Mouse (Mus musculus): Measurements from ENCODE around the gene 4931428F04Rik.
A peak's percentile ranks its signal among the peaks of the same experiment; 100 is the strongest.

Gene 4931428F04Rik

GRCm38 (mm10) chr8:105261326-105261980 lies 28.2 kb downstream of the 4931428F04Rik start:
- peak; percentile 71 for DNase-seq (ENCODE audit: low read depth, low spot score)

GRCm38 (mm10) chr8:105260371-105261099 lies 29.1 kb downstream of the 4931428F04Rik start:
- no peak for DNase-seq (ENCODE audit: low read depth, low spot score)

DNA sequence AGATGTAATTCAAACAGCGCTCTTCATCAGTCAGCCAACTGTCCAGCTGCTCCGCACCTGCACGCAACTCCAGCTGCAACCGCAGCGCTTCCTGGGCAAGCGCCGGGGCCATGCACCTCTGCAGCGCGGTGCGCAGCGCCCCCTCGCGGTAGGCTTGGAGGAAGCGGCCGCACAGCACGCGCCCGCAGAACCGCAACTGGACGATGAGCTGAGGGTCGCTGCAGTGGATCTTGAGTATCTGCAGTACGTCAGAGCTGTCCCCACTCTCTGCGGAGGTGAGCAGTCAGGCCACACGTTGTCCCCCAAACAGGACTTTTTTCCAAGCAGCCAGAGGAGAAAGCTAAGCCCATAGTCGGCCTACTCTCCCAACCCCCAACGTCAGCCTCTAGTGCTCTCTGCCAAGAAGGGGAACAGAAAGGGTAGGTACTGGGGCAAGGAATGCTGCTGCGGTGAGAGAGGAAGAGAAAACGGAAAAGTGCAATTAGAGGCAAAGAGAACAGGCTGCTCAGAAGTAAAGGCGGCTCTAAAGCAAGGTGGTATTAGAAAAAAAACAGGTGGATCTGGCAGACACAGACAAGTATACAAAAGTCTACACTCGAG lies 29.8 kb downstream of the 4931428F04Rik start:
- DNase-seq (ENCODE audit: low read depth, low spot score), result peak; percentile 81

- peak; percentile 61 for DNase-seq (ENCODE audit: low read depth, low spot score)
Observed at GRCm38 (mm10) chr8:105258911-105259720, 30.5 kb downstream of the 4931428F04Rik start.

DNA sequence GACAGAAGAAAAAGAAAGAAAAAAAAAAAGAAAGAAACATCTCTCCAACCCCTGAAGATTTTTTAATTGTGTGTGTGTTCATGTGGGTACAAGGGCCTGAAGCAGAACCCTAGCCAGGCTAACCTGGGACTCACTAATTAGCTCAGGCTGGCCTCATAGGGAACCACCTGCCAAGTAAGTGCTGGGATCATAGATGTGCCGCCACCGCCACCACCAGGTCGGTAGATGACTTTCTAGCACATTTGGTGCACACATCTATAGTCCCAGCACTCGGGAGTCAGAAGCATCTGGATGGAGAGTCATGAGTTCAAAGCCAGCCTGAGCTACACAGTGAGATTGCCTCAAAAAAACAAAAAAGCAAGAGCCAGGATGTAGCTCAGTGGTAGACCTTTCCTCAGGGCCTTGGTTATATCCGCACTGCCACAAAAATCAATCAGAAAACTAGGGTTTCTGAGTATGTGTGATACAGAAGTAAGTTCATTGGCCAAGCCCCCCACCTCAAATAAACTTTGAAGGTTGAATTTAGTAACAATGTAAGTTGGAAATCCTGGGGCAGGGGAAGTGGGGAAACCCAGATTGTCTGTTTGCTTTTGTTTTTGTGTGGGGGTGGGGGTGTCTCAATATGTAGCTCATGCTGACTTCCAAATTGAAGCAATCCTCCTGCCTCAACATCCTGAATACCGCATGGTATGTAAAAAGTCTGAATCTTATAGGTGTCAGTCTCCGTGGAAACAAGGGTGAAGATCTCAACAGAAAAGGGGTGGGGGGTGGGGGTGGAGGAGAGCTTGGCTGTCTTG lies 32.1 kb downstream of the 4931428F04Rik start:
- DNase-seq (ENCODE audit: low read depth, low spot score), result peak; percentile 61

GRCm38 (mm10) chr8:105254966-105255350 lies 34.7 kb downstream of the 4931428F04Rik start, which contains the start of gene B3gnt9:
TSS of gene B3gnt9 (minus strand) at chr8:105255153.
- DNase-seq (ENCODE audit: low read depth, low spot score), result peak; percentile 77

DNA sequence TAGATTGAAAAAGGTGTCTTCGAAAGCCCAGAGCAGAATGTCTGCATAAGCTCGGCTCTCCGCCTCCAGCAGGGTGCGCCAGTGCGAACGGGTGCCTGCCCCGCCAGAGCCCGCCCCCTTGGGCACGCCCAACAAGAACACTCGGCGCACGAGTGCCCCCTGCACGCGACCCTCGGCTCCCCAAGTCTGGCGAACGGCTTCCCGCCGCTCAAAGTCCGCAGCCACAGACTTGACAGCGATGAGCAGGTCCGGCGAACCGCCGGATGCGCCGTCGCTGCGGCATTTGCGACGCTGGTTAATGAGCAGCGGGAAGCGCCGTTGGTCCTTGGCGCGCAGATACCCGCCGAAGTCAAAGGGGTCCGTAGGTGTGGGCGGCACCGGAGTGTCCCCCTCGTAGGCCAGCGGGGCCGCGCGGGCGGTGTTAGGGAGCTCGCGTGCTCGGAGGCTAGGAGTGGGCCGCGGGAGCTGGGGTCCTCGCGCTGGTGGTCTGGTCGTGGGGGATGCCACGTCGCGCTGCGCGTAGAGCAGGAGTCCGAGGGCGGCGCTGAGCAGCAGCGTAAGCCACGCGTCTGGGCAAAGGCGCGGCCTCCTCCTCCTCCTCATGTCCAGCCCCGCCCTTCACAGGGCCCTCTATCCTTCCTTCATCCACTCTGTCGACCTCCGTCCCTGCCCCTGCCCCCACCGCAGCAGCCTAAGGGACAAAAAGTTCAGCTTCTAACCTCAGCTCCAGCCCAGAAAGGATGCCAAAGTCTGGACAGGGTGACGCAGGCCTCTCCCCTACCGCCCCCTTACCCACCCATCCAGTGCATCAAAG lies 35.3 kb downstream of the 4931428F04Rik start:
- DNase-seq (ENCODE audit: low read depth, low spot score), result peak; percentile 95

DNA sequence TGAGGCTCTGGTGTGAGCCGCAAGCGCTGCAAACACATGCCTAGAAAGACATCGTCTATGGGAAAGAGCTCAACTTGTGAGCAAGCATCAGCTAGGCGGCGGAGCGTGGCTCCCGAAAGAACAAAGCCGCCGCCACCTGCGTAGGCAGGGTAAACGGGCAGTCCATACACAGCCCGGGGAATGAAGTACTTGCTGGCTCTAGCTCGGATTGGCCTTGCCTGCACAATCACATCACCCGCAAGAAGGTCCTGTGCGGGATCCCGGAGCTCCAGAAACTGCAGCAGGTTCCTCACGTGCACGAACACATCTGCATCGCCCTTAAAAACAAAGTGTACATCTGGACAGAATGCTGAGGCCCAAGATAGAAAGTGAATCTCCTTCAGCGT lies 35.9 kb downstream of the 4931428F04Rik start:
- no peak for DNase-seq (ENCODE audit: low read depth, low spot score)

DNA sequence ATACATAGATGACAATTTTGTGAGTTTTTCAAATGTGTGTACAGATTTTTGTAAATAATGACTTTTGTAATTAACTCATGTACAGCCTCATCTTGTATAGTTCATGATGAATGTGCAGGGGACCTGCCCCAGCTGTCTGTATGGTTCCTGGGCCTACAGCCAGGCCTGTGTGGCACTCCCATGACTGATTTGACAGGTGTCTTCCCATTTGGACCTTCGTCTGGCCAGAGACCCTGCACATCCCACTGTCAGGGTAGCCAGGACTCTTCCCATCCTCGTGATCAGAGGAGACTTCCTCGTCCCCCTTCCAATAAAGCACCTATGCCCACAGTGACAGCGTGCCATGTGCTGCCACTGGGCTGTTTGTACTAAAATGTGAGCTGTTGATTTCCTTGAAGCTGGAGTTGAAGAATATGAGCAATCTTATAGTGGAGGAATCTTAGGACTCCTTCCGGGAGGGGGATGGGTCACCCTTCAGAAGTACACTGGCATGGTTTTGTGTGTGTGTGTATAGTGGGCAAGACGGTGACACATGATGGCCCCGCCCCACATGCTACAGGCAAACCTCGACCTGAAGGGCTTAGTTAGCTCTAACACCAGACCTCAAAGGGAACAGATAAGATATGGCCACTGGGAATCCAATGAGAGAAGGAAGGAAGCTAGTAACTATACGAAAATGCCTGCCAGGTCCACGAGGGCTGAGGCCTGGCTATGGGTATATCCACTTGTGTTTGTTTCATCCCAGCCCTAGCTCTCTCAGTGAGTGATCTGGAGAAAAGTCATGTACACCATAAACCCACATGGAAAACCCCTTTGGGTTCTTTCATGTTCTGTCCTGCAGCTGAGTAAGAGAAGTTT lies 36.8 kb downstream of the 4931428F04Rik start:
- DNase-seq (ENCODE audit: low read depth, low spot score), result no peak

DNA sequence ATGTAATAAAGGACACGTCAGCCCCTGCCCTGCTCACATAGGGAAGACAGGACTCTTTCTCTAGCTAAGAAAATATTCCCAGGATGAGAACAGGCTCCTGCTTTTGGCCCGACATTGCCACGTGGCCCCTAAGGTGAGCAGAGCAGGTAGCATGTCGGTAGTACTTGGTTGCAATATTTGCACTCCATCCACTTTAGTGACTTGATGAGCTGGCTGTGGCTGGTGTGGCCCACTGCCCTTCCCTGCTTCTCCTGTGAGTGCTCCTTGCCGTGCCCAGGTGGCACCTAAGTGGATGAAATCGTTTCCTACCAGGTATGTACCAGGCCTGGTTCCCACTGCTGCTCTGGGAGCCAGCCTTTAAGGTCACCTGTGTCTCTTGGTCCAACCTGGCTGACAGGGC lies 37.7 kb downstream of the 4931428F04Rik start:
- DNase-seq (ENCODE audit: low read depth, low spot score), result no peak

- no peak for DNase-seq (ENCODE audit: low read depth, low spot score)
Observed at GRCm38 (mm10) chr8:105241016-105241415, 48.6 kb downstream of the 4931428F04Rik start.

GRCm38 (mm10) chr8:105237442-105238142 lies 52.1 kb downstream of the 4931428F04Rik start:
- DNase-seq (ENCODE audit: low read depth, low spot score), result no peak

- DNase-seq (ENCODE audit: low read depth, low spot score), result no peak
Observed at GRCm38 (mm10) chr8:105235206-105235605, 54.5 kb downstream of the 4931428F04Rik start.

GRCm38 (mm10) chr8:105233126-105233935 lies 56.3 kb downstream of the 4931428F04Rik start:
- DNase-seq (ENCODE audit: low read depth, low spot score), result peak; percentile 80

GRCm38 (mm10) chr8:105232321-105232693 lies 57.4 kb downstream of the 4931428F04Rik start:
- DNase-seq (ENCODE audit: low read depth, low spot score), result peak; percentile 56

- DNase-seq (ENCODE audit: low read depth, low spot score), result peak; percentile 48
Observed at GRCm38 (mm10) chr8:105231503-105232320, 58.0 kb downstream of the 4931428F04Rik start.

Measured in ES-CJ7 (cell line).